Mouse (Mus musculus) gonadal fat pad, adult 2 months (tissue): ENCODE measurements at regions not wholly inside any gene's neighbourhood (a gene's known extent, or its start where the extent isn't known, plus 50 kb on each side); places are given as distances from the start of the nearest gene placed in this dataset.
"Not testable (repeated sequence)": the region's sequence is repeated elsewhere in the genome, so short reads cannot be mapped to it uniquely, and the experiment has no call there.

Experiments used
- DNase-seq: peaks from one replicate; pipeline ENCODE4 v3.0.0-alpha.2; 2012; ENCODE audit warnings: low read depth

- DNase-seq, result no peak
These were observed 103.7 kb upstream of the Arhgap42 start for GRCm38 (mm10) chr9:9342456-9343185.

GRCm38 (mm10) chr9:9318624-9319023 is 79.7 kb upstream of the Arhgap42 start:
- DNase-seq, result no peak

- DNase-seq, result no peak
These were observed 77.1 kb upstream of the Arhgap42 start for GRCm38 (mm10) chr9:9316021-9316420.

- DNase-seq, result no peak
These were observed 73.4 kb upstream of the Arhgap42 start for GRCm38 (mm10) chr9:9312274-9312673.

GRCm38 (mm10) chr9:9311627-9312265 is 72.8 kb upstream of the Arhgap42 start:
- DNase-seq, result no peak

- not testable (repeated sequence) for DNase-seq
These were observed 72.2 kb upstream of the Arhgap42 start for GRCm38 (mm10) chr9:9311040-9311583.

GRCm38 (mm10) chr9:9290767-9291166 is 51.9 kb upstream of the Arhgap42 start:
- no peak for DNase-seq

GRCm38 (mm10) chr9:9289570-9289969 is 50.7 kb upstream of the Arhgap42 start:
- DNase-seq, result peak; percentile 5
